Mouse (Mus musculus) gastrocnemius, adult 8-10 months (tissue): ENCODE results near the gene Tarbp1. TPM values are rescaled to one million over a fixed set of nuclear protein-coding genes. Genes with fewer than 3 reads are reported as not detected.
"Not testable (repeated sequence)": the region's sequence is repeated elsewhere in the genome, so short reads cannot be mapped to it uniquely, and the experiment has no call there.

Experiments used
- DNase-seq, 2 experiments: peaks; one replicate each; pipeline ENCODE4 v3.0.0; 2022; ENCODE audit warnings: low spot score in 2 of 2
- total RNA-seq, 4 experiments: library from RNA; stranded (reverse); gene quantifications; 2 replicates each; pipeline ENCODE4 v1.2.4; 2022

Tarbp1 gene
- total RNA-seq, 4 experiments from 2014 or later, result 4.7 to 6.1 (median 5.4) TPM

DNA sequence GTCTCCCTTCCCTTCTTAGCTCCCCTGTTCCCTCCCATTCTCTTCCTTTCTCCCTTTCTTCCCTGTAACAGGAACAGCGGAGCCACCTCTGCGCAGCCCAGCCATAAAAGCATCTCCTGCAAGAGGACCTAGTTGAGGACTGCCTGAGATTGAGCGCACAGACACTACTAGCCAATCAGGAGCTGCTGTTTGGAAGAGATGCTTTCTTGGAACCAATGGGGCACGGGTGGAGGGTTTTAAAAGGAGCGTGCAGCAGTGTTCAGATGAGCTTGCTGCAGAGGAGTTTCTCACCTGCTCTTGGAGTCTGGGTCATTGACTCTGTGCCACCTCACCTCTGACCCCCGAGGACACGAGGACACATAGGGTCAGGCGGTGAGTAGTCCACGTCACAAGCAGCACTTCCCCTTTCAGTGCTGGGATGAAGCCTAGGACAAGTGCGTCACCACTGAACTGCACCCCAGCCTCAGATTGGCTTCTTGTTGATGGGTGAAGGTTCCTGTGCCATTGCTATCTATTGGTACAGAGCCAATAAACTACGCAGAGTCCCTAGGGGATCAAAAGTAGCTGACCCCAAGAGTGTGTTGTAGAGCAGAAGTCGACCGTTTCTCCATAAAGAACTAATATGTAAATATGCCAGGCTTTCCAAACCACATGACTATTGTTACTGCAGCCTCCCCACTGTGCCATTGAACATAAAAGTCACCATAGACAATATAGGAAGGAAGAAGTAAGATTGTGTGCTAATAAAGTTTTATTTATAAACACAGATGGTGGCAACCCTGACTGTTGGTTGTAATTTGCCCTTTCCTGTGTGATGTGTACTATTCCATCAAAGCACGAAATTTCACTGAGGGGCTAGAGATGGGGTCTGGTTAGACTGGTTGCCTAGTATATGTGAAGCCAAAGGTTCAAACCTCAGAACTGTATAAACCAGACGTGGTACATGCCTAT lies 19.6 kb upstream of the Tarbp1 start:
- no peak for DNase-seq

DNA sequence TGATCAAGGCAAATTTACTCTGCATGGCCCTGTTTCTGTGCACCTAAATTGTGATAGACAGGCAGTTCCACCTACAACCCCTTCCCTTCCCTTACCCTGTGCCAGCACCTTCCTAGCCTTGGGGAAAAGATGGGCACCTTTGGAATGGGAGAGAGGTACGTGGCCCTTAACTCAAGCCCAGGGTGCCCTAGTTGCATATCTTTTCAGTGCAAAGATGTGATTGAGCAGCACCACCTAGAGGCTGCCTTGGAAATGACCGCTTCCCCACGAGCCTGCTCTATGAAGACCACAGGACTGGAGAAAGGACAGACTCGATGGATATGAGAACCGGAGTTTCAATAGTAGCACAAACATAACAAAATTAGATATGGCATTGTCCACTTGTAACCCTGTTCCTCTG lies 8.1 kb upstream of the Tarbp1 start:
- peak; percentile 44 to 48 for DNase-seq

DNA sequence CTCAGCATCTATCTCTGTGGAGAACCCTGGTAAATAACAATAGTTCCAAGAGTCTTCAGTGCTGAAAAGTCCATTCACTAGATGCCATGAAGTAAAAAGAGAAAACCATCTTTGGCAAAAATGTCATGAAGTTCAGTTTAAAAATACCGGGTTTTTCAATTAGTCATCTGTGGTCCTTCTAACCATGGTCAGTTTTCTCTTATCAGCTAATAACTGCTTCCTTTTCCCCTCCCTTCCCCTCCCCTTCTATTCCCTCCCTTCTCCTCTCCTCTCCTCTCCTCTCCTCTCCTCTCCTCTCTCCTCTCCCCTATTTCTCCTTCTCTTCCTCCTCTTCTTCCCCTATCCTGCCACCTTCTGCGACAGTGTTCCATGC lies 7.5 kb upstream of the Tarbp1 start:
- no peak for DNase-seq

DNA sequence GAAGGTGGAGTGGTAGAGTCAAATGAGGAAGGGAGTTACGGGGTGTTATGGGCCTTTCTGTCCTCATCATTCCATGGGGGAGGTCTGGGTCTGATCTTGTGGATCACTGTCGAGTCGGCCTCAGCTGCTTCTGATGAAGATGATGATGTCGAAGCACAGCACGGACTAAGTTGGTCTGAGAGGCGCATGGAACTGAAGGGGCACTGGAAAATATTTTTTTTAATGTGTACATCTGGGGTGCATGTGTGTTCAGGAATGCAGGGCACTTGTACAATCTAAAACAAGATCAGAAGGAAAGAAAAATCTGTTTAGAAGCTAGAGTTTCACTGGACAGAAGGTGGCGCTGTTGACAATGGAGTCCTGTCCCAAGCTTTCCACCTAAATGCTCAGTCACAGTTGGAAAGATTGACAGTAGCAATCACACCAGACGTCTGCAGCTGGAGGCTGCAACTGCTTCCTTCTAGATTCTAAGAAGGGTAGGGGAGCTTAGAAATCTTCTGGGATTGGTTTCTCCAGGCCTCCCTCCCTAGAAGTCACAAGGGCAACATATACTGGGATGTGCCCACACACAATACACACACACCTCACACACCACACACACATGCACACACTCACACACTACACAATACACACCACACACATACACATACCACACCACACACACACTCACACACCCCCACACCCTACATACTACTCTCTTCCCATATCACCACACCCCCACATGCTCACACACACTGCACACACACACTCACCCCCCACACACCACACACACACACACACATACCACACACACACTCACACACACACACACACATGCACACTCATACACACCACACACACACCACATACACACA lies 6.9 kb upstream of the Tarbp1 start:
- no peak for DNase-seq

DNA sequence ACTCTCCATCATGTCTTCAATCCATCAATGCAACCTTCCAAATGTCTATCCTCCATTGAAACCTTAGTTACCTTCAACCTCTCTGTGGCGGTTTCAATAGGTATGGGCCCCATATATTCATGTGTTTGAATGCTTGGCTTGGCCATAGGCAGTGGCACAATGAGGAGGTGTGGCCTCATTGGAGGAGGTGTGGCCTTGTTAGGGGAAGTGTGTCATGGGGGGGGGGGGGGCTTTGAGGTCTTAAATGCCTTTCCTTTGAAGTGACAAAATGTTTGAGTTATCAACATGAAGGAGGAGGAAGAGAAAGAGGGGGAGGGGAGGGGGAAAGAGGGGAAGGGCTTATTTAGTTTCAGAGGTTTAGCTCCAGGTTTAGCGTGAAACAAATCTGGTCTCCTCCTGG lies 5.5 kb upstream of the Tarbp1 start:
- DNase-seq, result no peak

DNA sequence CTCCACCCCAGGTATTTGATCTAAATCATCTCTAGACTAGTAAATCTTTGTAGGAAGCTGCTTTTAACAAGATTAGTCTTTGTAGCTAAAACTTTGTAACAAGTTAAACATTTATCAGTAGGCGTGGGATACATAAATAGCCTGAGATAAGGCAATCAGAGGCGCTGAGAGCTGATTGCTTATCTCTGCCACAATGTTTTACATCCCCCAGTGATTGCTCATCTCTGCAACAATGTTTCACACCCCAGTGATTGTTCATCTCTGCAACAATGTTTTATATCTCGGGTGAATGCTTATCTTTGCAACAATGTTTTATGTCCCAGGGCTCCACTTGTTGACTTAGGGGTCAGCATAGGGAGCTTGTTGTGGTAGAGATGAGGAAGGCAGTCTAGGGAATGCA lies 3.8 kb upstream of the Tarbp1 start:
- DNase-seq, result no peak

DNA sequence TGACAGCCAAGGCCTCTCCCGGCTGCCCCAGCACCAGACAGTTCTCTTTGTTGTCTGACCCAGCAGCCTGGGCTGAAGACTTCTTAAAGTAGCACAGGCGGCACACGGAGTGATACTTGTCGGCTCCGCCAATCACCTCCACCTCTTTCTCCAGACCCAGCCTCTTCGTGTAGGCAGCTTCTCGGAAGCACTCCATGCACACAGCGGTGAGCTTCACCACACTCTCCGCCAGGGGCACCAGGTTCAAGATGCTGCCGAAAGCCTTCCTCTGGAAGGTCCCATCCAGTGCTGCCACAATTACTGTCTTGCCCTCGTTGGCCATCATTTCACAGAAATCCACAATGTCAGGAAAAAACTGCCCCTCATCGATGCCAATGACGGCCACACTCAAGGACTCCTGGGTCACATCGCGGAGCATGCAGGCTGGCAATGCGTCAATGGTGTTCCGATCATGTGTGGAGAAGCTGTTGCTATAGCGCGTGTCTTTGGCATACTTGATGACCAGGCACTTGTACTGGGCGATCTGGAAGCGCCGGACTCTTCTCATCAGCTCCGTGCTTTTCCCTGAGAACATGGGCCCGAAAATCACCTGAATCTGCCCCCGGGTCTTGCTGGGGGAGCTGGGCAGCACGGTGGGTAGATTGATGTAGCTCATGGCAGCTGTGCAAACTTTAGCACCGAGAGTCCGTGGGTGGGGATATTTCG lies 1.4 kb upstream of the Tarbp1 start:
- not testable (repeated sequence) for DNase-seq

DNA sequence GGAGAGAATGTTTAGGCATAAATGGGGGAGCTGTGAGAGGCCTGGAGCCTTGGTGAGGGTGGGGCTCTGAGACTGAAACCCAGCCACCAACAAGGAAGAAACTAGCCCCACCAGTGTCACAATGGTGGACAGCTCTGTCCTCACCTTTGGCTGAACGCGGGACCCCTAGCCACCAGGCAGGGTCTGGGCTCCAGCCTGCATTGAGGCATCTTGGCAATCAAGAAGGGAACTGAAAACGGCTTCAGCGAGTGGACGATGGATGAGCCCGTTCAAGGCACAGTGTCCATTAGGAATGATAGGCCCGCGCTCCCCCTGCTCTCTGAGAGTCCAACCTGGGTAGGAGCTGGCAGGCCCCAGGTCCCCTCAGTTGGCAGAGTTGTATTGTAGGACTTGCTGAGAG lies 873 bp upstream of the Tarbp1 start:
- DNase-seq, result not testable (repeated sequence)

DNA sequence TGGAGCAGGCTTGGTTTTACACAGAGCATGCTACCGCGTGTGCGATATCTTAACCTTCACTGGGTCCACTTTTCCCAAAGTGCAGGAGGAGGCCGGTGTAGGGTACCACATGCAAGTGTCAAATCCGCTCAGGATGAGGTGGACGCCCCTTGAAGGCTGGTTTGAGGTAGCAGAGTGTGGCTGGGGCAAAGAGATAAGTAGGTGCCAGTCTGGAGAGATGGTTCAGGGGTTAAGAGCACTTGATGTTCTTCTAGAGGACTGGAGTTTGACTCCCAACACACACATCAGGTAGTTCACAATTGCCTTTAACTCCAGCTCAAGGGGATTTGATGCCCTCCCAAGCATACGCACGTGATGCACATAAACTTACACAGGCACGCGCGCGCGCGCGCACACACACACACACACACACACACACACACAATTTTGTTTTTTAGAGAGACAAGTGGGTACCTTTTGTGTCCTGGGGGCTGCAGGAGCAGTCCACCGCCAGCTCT lies 1.0 kb downstream of the Tarbp1 start:
- no peak for DNase-seq

DNA sequence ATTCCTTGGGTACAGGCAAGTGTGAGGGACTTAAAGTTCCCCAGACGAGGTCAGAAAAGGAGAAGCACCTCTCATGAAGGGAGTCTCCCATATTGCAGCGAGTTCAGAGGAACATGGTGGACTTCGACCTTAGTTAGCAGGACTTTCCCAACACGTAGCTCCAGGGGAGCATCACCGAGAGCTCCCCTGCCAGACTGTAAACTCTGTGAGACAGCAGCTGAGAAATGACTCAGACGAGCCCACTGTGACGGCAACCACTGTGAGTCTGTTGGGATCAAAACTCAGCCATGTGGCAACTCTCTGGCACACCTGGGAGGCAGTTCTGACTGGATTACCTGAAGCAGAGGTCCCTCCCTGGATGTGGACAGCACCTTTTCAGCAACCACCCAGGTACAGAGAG lies 10.8 kb downstream of the Tarbp1 start:
- no peak for DNase-seq

DNA sequence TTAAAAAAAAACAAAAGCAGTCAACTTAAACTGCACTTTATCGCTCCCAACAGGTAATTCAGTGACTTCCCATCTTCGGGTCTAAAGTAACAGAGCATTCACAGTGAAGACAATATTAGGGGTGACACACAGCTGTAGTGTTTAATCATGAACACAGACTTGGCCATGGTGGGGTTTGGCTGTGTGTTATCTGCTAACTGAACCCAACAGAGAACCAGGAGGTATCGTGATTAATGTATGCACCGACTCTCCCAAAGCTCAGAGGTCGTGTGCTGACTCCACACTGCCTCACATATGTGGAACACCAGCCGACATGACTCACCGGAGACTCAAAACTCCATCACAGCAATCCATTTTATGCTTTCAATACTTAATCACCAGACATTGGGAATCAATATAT lies 13.1 kb downstream of the Tarbp1 start:
- no peak for DNase-seq

DNA sequence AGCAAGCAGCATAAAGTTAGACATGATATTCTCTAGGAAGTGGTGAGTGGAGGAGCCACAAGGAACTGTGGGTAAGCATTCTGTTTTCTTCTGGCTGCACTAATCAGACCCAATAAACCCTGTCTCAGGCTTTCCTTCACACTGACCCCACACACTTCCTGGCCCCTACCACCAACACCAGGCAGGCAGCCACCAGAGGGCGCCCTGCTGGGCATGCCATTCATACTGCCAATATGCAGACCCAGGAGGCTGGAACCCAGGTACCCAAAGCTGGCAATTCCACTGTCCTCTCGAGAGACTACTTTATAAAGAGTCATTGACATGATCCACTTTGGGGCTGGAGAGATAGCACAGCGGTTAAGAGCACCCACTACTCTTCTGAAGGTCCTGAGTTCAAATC lies 14.6 kb downstream of the Tarbp1 start:
- DNase-seq, result no peak

DNA sequence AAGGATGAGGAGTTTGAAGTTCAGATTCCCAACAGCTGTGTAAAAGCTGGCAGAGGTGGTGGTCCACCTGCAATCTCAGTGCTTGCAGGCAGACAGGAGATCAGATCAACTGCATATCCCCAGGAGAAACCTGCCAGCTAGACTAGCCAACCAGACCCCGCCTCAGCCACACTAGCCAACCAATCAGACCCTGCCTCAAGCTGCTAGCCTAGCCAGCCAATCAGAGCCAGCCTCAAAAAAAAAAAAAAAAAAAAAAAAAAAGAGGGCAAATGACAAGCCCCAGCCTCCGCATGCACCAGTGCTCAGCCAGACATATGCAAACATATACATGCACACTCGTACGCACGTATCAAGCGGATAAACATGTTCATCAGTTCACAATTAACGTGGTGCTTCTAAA lies 19.5 kb downstream of the Tarbp1 start:
- no peak for DNase-seq

DNA sequence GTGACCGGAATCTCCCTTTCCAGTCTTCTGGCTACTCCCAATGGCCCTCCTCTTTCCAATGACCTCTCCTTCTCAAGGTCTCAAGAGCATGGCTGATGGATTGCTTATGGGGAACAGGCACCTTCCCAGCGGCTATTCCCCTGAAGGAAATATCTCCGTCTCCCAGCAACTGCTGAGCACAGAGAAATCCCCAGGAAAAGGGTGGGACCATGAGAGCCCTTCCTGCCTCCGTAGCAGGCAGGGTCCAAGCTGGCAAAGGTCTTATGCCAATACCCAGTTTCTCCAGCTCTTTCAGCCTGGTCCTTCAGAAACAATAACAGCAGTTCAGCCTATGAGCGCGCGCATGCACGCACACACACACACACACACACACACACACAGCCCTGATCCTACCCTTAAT lies 23.7 kb downstream of the Tarbp1 start:
- DNase-seq, result no peak

DNA sequence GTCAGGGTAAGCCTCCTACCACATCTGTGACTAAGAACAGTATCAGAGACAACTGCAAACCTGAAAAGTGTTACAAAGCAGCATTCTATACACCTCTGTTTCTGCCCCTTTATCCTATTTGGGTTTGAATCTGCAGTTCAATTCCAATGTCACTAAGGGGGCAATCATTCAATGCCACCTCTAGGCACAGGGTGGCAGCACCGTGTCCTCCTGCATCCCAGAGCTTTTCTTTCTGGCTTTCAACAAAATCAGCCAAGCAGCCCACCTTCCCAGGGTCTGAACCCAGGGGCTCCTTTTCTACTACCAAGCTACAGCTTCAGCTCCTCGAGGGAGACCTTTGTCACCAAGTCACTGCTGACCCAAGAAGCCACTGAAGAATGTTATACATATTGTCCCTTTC lies 35.9 kb downstream of the Tarbp1 start:
- no peak for DNase-seq

DNA sequence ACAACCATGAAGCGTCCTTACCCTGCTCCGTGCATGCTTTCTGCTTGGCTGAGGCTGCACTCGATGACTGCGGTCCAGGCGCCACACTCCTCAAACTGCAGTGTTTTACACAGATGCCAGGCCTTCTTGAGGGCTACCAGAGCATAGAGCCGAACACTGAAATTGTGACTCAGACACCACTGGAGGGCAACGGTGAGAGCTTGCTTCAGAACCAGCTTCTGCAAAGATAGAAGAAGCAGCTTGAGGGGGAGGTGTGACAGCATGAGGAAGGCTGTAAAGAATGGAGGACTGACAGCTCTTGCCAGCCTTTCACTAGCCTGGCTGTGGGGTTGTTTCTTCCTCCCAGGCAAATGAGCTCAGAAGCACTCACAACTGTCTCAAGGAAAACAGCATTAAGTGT lies 41.0 kb downstream of the Tarbp1 start:
- no peak for DNase-seq

DNA sequence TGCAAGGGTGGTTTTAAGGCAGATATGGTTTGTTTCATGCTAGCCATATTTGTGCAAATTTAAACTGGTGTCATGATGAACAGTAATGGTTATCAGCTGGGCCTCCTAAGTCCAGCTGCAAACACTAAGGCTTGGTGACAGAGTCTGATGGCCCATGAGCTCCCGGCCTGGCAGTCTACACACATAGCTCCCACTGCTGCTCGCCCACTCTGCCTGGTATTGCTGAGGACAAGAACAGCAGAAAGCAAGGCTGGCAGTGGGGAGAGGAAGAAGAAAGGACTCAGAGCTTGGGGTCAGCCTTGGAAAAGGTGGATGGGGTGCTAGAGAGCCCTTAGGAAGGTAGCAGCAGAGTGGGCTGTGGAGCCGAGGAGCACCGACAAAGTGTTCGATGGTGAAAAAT lies 45.2 kb downstream of the Tarbp1 start:
- DNase-seq, result no peak

DNA sequence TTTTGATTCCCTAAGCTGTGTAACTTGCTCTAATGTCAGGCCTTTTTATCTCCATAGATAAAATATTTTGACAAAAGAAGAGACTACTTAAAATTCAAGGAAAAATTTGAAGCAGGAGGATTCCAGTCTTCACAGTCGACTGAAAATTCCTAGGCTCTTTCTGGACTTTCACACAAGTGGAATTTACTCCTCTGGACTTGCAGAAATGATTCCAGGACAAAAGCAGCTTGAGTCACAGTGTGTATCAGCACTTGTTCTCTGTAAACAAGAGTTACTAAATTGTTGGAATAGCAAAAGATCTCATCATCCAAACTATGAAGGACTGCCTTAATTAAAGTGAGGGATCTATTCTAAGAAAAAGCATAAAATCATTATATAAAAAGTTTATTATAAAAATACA lies 49.9 kb downstream of the Tarbp1 start:
- no peak for DNase-seq

DNA sequence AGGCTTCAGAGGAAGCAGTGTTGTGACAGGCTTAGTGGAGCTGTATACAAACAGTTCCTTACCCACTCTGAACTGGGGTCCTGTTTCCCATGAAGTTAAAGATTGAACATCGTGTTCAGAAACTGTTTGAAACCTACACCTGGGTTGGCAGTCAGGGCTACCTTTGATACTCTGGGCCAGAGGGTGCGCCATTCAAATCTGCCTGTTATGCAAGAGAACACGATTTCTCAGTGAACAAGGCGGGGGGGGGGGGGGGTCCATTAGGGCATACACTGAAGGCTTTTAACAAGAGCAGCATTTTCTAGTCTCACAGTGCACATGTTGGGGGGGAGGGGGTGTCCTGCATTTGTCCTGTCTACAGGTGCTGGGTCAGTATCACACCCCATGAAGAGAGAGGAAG lies 50.7 kb downstream of the Tarbp1 start:
- no peak for DNase-seq

DNA sequence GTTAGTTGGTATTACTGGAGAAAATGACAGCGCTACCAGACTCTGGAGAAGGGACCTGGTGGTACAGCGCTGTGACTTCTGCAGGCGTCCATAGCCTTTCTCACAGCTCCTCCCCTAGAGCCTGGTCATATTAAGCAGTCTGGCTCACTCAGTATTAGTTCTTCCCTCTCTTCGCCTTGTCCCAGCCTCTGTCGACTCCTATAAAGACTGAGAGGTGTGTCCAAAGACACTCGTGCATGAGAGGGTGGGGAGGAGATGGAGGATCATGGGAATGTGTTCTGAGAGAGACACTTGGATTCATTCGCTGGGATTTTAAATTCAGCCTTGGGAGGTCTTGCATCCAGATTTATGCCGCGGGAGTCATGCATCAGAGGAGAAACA lies 52.0 kb downstream of the Tarbp1 start:
- no peak for DNase-seq

DNA sequence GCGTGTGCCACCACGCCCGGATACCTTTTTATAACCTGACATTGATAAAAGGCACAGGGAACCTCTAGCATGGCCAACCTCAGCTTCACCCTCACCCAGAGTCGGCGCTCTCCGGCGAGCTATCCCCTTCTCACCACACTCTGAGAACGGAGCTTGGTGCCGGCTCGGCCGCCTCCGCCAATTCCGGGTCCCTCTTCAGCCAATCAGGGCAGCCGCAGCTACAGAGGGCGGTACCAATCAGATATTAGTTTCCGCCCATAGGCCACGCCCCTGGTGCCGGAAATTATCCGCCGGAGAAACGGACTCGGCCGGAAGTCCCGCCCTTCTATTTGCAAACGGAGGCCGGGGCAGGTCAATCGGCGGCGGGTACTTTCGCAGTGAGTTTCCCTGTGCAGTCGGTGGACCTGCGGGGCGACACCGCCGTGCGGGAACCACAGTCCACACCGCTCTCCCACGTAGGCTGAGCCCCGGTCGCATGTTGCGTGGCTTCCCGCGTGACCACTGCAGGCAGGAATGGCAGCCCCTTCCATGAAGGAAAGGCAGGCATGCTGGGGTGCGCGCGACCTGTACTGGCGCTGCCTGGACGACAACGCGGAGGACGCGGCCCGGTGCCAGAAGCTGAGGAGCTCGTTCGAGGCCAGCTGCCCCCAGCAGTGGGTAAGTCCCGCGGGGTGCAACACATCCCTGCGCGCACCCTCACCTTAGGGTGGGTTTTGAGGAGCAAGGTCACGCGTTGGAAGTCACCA lies 52.5 kb downstream of the Tarbp1 start, which contains the start of gene Coa6:
Coa6 (plus strand) TSS at position 342 of the 746 bp plus-strand sequence.
- peak; percentile 96 for DNase-seq
